Mouse (Mus musculus): ENCODE data around the gene Dolpp1. TPM values are rescaled to one million over a fixed set of nuclear protein-coding genes. Genes with fewer than 3 reads are reported as not detected.

Dolpp1 gene
- polyA plus RNA-seq, 1 experiment = 199 TPM

DNA sequence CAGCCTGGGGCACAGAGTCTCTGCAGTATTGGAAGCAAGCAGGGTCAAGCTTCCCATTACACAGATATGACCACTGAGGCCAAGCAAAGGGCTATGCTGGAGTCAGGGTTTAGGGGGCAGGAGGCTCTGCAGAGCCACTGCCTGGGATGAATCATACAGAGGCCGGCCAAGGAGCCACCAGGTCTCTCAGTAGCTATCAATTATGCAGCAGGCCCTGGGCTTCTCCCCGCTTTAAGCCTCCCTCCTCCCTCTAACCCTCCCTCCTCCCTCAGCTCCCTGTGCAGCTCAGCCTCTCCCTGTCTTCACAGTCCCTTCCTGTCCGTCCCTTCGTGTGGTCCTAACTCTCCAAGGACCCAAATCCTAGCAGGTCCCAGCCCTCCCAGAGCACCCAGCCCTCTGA lies 35.8 kb upstream of the Dolpp1 start:
- no peak overlapping the region for H3K27ac ChIP-seq (ENCODE audit: insufficient read depth, low read depth, low read length)
- no peak overlapping the region for H3K4me3 ChIP-seq (ENCODE audit: low read depth, low read length)
- TF ChIP-seq POLR2A (IDR thresholded peaks at IDR 0.05; ENCODE audit: low read depth, low read length) (no peak), CTCF (IDR thresholded peaks at IDR 0.05; ENCODE audit: extremely low read depth, insufficient read length, insufficient replicate concordance, low read depth, low read length) (no peak)
- peaks cover 14% of the 10 kb centered on the region for H3K36me3 ChIP-seq (ENCODE audit: control insufficient read depth, insufficient read depth, low read length)
- whole genome bisulfite sequencing = 76% methylated on average over 4 of the region's 4 CpGs
- peaks cover 15% of the 10 kb centered on the region for H3K4me1 ChIP-seq (ENCODE audit: control insufficient read depth, insufficient read depth, insufficient read length, low read length)
- H3K27me3 ChIP-seq (ENCODE audit: control insufficient read depth, insufficient read depth, low read length) = no peaks in the 10 kb centered on the region

DNA sequence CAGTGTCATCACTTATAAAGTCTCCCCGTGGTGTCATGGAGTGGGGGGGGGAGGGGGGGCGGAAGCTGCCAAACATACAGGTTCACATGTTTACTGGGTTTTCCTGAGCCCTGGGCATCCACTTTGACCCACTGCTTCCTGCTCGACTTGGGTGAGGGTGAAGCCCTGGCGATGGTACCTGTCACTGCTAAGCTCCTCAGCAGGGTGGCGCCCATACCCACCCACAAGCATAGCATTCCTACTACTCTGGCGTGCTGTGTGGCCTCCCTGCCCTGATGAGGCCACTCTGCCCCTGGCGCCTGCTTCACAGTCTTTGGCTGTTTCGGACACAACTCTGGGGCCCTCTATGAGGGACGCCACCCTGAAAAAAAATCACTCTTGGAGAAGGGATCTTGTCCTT lies 35.1 kb upstream of the Dolpp1 start:
- peaks cover 14% of the 10 kb centered on the region for H3K36me3 ChIP-seq (ENCODE audit: control insufficient read depth, insufficient read depth, low read length)
- no peak overlapping the region for H3K4me3 ChIP-seq (ENCODE audit: low read depth, low read length)
- no peaks in the 10 kb centered on the region for H3K27me3 ChIP-seq (ENCODE audit: control insufficient read depth, insufficient read depth, low read length)
- TF ChIP-seq CTCF (IDR thresholded peaks at IDR 0.05; ENCODE audit: extremely low read depth, insufficient read length, insufficient replicate concordance, low read depth, low read length) (no peak), POLR2A (IDR thresholded peaks at IDR 0.05; ENCODE audit: low read depth, low read length) (no peak)
- H3K4me1 ChIP-seq (ENCODE audit: control insufficient read depth, insufficient read depth, insufficient read length, low read length) = peaks cover 16% of the 10 kb centered on the region
- no peak overlapping the region for H3K27ac ChIP-seq (ENCODE audit: insufficient read depth, low read depth, low read length)
- WGBS = 63% methylated on average over 9 of the region's 9 CpGs

DNA sequence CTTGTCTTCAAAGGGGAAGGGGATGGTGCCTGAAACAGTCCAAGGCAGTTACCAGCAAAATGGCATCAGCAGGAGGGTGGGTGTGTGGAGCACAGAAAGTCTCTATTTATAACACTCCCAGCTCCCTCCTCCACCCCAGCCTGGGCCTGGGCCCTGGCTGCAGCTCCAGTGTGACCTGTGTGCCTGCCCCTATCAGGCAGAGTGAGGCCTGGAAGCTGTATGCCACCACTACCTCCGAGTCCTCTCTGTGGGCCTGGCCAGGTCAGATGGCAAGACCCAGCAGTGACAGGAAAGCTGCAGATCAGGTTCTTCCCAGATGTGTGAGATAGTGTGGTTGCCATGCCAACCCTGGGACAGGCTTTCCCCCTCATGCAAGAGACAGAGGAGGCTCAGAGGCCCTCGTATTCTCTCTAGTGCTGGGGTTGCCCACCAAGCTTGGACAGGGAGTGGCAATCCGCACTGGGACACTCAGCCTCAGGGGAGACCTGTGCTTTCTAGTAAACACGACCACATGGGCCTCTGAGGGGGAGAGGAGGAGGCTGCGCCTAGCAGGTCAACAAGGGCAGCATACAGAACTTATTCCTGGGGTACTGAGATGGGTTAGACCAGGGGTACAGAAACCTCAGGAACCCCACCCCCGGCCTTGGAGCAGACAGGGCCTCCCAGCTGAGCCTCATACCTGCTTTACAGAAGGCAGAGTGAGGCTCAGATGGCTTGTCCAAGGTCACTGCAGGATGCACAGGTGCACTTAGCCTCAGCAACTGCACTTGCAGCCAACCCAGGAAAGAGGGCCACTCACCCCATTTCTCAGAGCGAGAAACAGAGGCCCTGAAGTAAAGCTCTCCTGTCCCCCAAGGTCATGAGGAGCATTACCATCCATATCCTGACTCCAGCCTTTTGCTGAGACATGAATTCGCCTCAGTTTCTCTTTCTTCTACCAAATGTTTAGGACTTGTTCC lies 34.2 kb upstream of the Dolpp1 start:
- TF ChIP-seq CTCF (IDR thresholded peaks at IDR 0.05; ENCODE audit: extremely low read depth, insufficient read length, insufficient replicate concordance, low read depth, low read length) (no peak), POLR2A (IDR thresholded peaks at IDR 0.05; ENCODE audit: low read depth, low read length) (0 out of 2 replicates have a peak, but pooled peaks have one; percentile 12)
- 59% methylated on average over 8 of the region's 8 CpGs for WGBS
- Histone ChIP-seq H3K4me1 (ENCODE audit: control insufficient read depth, insufficient read depth, insufficient read length, low read length) (peaks cover 16% of the 10 kb centered on the region), H3K36me3 (ENCODE audit: control insufficient read depth, insufficient read depth, low read length) (peaks cover 11% of the 10 kb centered on the region; the same call in 1 of the 2 replicates), H3K27ac (ENCODE audit: insufficient read depth, low read depth, low read length) (no peak overlapping the region), H3K4me3 (ENCODE audit: low read depth, low read length) (no peak overlapping the region), H3K27me3 (ENCODE audit: control insufficient read depth, insufficient read depth, low read length) (no peaks in the 10 kb centered on the region)

DNA sequence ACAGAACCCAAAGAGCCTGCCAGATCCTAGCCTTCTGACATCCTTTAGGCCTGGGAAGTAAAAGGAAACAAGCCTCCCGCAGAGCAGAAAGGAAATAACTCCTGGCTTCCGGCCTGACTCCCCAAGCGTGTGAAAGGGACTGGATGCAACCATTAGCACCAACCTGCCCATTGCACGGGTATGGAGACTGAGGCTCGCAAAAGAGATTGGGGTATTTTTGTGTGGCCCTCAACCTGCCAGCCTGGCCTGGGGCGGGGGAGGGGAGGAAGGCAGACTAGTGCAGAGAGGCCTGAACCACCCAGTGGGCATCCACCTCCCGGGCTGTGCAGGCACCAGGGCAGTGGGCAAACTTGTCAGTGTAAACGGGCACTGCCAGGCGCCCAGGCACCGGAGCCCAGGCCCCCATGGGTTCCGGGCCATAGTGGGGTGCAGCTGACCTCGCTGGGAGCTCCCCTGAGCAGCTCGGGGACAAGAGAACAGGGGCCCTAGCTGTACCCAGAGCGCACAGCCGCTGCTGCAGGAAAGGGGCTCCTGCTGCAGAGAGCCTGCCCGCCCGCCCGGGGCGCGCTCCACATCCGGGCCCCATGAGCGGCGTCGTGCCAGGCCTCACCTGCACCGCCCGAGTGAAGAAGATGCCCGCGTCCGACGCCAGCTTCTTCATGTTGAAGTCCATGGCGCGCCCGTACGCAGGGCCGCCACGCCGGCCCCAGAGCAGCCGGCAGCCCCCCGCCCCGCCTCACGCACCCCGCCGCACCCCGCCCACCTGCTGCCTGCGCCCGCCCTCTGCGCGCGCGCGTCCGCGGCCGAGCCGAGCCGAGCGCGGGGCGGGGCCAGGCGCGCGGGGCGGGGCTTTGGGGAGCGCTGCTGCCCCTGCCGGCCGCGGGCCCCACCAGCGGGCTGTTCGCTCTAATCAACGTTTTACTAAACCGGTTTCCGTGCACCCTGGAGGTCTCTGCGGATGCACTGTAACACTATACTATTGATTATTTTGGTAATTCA lies 33.2 kb upstream of the Dolpp1 start, which contains the start of gene Sh3glb2:
TSS of gene Sh3glb2 (minus strand) at position 805 of the 999 bp plus-strand sequence.
- H3K4me1 ChIP-seq (ENCODE audit: control insufficient read depth, insufficient read depth, insufficient read length, low read length) = peaks cover 16% of the 10 kb centered on the region
- peak within 1 kb of the TSS; percentile 75 for H3K4me3 ChIP-seq (ENCODE audit: low read depth, low read length)
- peaks cover 3% of the 10 kb centered on the region; the same call in 1 of the 2 replicates for H3K36me3 ChIP-seq (ENCODE audit: control insufficient read depth, insufficient read depth, low read length)
- TF ChIP-seq CTCF (IDR thresholded peaks at IDR 0.05; ENCODE audit: extremely low read depth, insufficient read length, insufficient replicate concordance, low read depth, low read length) = peak; percentile 69
- TF ChIP-seq POLR2A (IDR thresholded peaks at IDR 0.05; ENCODE audit: low read depth, low read length) = no peak
- WGBS = 1% methylated on average over 73 of the region's 73 CpGs
- H3K27me3 ChIP-seq (ENCODE audit: control insufficient read depth, insufficient read depth, low read length) = no peaks in the 10 kb centered on the region
- H3K27ac ChIP-seq (ENCODE audit: insufficient read depth, low read depth, low read length) = peak within 1 kb of the TSS; percentile 77

DNA sequence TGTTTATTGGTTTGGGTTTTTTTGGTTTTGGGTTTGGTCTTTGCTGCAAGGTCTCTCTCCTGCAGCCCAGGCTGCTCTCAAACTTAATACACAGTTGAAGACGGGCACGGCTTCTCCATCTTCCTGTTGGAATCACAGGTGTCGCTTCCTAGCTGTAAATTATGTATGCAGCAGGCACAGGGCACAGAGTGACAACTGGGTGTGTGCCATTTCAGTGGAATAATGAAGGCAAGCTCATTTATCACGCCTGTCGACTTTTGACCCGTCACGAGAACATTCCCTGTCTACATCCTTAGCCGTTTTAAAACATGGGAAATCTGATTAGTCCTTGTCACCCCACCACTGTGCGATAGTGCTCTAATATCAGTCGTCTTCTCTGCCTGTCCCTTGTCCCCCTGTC lies 31.4 kb upstream of the Dolpp1 start:
- Histone ChIP-seq H3K4me1 (ENCODE audit: control insufficient read depth, insufficient read depth, insufficient read length, low read length) (peaks cover 24% of the 10 kb centered on the region), H3K4me3 (ENCODE audit: low read depth, low read length) (no peak overlapping the region), H3K27me3 (ENCODE audit: control insufficient read depth, insufficient read depth, low read length) (no peaks in the 10 kb centered on the region), H3K27ac (ENCODE audit: insufficient read depth, low read depth, low read length) (peak overlapping the region; percentile 87), H3K36me3 (ENCODE audit: control insufficient read depth, insufficient read depth, low read length) (no peaks in the 10 kb centered on the region)
- TF ChIP-seq POLR2A (IDR thresholded peaks at IDR 0.05; ENCODE audit: low read depth, low read length) = no peak
- no peak for TF ChIP-seq CTCF (IDR thresholded peaks at IDR 0.05; ENCODE audit: extremely low read depth, insufficient read length, insufficient replicate concordance, low read depth, low read length)
- WGBS = 27% methylated on average over 10 of the region's 10 CpGs

- H3K27ac ChIP-seq (ENCODE audit: insufficient read depth, low read depth, low read length) = no peak overlapping the region
- TF ChIP-seq CTCF (IDR thresholded peaks at IDR 0.05; ENCODE audit: extremely low read depth, insufficient read length, insufficient replicate concordance, low read depth, low read length) = no peak
- TF ChIP-seq POLR2A (IDR thresholded peaks at IDR 0.05; ENCODE audit: low read depth, low read length) = no peak
- H3K36me3 ChIP-seq (ENCODE audit: control insufficient read depth, insufficient read depth, low read length) = peaks cover 5% of the 10 kb centered on the region
- no peaks in the 10 kb centered on the region for H3K27me3 ChIP-seq (ENCODE audit: control insufficient read depth, insufficient read depth, low read length)
- H3K4me1 ChIP-seq (ENCODE audit: control insufficient read depth, insufficient read depth, insufficient read length, low read length) = peaks cover 23% of the 10 kb centered on the region
- H3K4me3 ChIP-seq (ENCODE audit: low read depth, low read length) = no peak overlapping the region
- WGBS = 86% methylated on average over 5 of the region's 5 CpGs
Measured at GRCm38 (mm10) chr2:30362865-30363264, 29.2 kb upstream of the Dolpp1 start.

All from small intestine, adult 2 months (tissue).